Mouse (Mus musculus) heart, embryonic 15.5 days (tissue): ENCODE measurements around the gene Rnf11. TPM values are rescaled to one million over a fixed set of nuclear protein-coding genes. Genes with fewer than 3 reads are reported as not detected.

ENCODE experiments used
- ATAC-seq: fragments of 200-750 bp; cut with Nextera tagmentation; replicated peaks from 2 replicates; pipeline ENCODE4 v1.8.0; 2017; ENCODE audit warnings: low read depth, moderate TSS enrichment; ENCODE audit not compliant: insufficient number of reproducible peaks, insufficient read depth, low FRiP score
- H3K27ac ChIP-seq: fragments of 300-500 bp; sonication (generic); 2 replicates; pipeline ENCODE4 v1.5.1; 2015; ENCODE audit warnings: mild to moderate bottlenecking, inconsistent platforms
- H3K27me3 ChIP-seq: fragments of 300-500 bp; sonication (generic); 2 replicates; pipeline ENCODE4 v1.6.1; 2015; ENCODE audit warnings: inconsistent platforms
- H3K36me3 ChIP-seq: fragments of 300-500 bp; sonication (generic); 2 replicates; pipeline ENCODE4 v1.6.1; 2015; ENCODE audit warnings: mild to moderate bottlenecking, inconsistent platforms
- H3K4me1 ChIP-seq: fragments of 300-500 bp; sonication (generic); replicated peaks from 2 replicates; pipeline ENCODE4 v1.6.1; 2015; ENCODE audit warnings: inconsistent platforms
- H3K4me2 ChIP-seq: fragments of 300-500 bp; sonication (generic); 2 replicates; pipeline ENCODE4 v1.6.1; 2015; ENCODE audit warnings: inconsistent platforms, mild to moderate bottlenecking, moderate library complexity
- H3K4me3 ChIP-seq: fragments of 300-500 bp; sonication (generic); 2 replicates; pipeline ENCODE4 v1.5.1; 2015; ENCODE audit warnings: mild to moderate bottlenecking, inconsistent platforms
- H3K9ac ChIP-seq: fragments of 300-500 bp; sonication (generic); 2 replicates; pipeline ENCODE4 v1.6.1; 2015; ENCODE audit warnings: mild to moderate bottlenecking, inconsistent platforms
- H3K9me3 ChIP-seq: fragments of 300-500 bp; sonication (generic); replicated peaks from 2 replicates; pipeline ENCODE4 v1.6.1; 2016; ENCODE audit warnings: inconsistent platforms
- WGBS: fragments of 180-500 bp; shearing (Covaris S2); methylation state at CpG from one replicate; pipeline ENCODE4 v1.1.7; 2015; ENCODE audit warnings: mixed read lengths; 5-methylcytosine and 5-hydroxymethylcytosine counted together
- polyA plus RNA-seq: library from polyadenylated mRNA; unstranded; fragments of >200 nt; fragmentation: Nextera tagmentation; extraction: Ambion mirVana; gene quantifications from 2 replicates; pipeline ENCODE4 v1.2.1, GENCODE M21; 2015

Rnf11 gene
- polyA plus RNA-seq, 1 experiment from 2014 or later: 48.0 TPM

- Histone ChIP-seq H3K9me3 (no peaks in the 10 kb centered on the region), H3K4me1 (peaks cover 28% of the 10 kb centered on the region), H3K36me3 (no peaks in the 10 kb centered on the region), H3K4me3 (no peak overlapping the region), H3K9ac (no peak overlapping the region), H3K27me3 (no peaks in the 10 kb centered on the region), H3K4me2 (no peak overlapping the region), H3K27ac (peak overlapping the region; percentile 6; the same call in 1 of the 2 replicates)
- WGBS: 64% methylated on average over 16 of the region's 16 CpGs
- no peak for ATAC-seq
Measured at GRCm38 (mm10) chr4:109432668-109433375, 51.7 kb downstream of the Rnf11 start.

DNA sequence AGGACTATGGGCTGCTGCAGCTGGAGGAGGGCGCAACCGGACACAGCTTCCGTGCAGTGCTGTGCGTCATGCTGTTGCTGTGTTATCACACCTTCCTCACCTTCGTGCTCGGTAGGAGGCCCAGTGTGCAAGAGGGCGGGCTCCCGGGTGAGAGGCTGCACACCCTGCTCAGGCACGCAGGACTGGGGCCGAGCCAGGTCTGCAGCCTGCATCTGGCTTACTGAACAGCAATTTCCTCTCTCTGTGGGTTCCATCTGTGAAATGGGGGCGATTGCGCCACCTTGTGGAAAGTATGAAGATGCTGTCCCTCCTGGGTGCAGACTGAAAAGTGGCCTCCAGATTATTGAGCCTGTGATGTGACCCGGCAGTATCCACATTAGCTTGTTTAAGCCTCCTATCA lies 53.7 kb downstream of the Rnf11 start:
- 32% methylated on average over 13 of the region's 13 CpGs for WGBS

GRCm38 (mm10) chr4:109430250-109430649 lies 54.3 kb downstream of the Rnf11 start:
- Histone ChIP-seq H3K9me3 (no peaks in the 10 kb centered on the region), H3K36me3 (no peaks in the 10 kb centered on the region), H3K4me2 (no peak overlapping the region), H3K27me3 (no peaks in the 10 kb centered on the region), H3K27ac (no peak overlapping the region; the same call in 1 of the 2 replicates), H3K4me1 (peaks cover 28% of the 10 kb centered on the region), H3K4me3 (no peak overlapping the region), H3K9ac (no peak overlapping the region)
- ATAC-seq: no peak
- 89% methylated on average over 7 of the region's 7 CpGs for WGBS

More for the DNA sequence above, 53.7 kb downstream of the Rnf11 start:
- peaks cover 28% of the 10 kb centered on the region for H3K4me1 ChIP-seq
- H3K9ac ChIP-seq: no peak overlapping the region
- H3K4me2 ChIP-seq: no peak overlapping the region
- no peak overlapping the region for H3K4me3 ChIP-seq
- peak; percentile 34; the same call in 1 of the 2 replicates for ATAC-seq
- no peaks in the 10 kb centered on the region for H3K27me3 ChIP-seq
- no peak overlapping the region; the same call in 1 of the 2 replicates for H3K27ac ChIP-seq
- no peaks in the 10 kb centered on the region for H3K9me3 ChIP-seq
- no peaks in the 10 kb centered on the region for H3K36me3 ChIP-seq

DNA sequence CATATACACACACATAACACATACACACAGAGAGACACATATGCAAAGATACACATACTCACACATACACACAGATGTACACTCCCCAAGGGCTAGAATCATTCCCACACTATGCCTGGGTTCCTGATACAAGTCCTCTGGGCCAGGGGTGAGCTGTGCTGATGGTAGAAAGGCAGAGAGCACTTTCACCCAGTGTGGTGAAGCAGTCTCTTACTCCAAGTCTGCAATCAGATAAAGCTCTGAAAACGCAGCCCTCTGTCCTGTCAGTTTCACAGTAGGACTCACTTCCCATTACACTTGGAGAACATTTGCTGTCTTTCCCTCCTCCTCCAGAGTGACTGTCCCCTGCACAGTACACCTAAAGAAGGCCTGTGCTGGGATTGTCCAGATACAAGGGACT lies 57.5 kb downstream of the Rnf11 start:
- no peak overlapping the region for H3K9ac ChIP-seq
- ATAC-seq: no peak
- H3K4me2 ChIP-seq: no peak overlapping the region
- H3K36me3 ChIP-seq: no peaks in the 10 kb centered on the region
- no peak overlapping the region for H3K27ac ChIP-seq
- peaks cover 7% of the 10 kb centered on the region for H3K4me1 ChIP-seq
- no peaks in the 10 kb centered on the region for H3K9me3 ChIP-seq
- no peak overlapping the region for H3K4me3 ChIP-seq
- H3K27me3 ChIP-seq: no peaks in the 10 kb centered on the region
- 23% methylated on average over 1 of the region's 1 CpGs for WGBS

DNA sequence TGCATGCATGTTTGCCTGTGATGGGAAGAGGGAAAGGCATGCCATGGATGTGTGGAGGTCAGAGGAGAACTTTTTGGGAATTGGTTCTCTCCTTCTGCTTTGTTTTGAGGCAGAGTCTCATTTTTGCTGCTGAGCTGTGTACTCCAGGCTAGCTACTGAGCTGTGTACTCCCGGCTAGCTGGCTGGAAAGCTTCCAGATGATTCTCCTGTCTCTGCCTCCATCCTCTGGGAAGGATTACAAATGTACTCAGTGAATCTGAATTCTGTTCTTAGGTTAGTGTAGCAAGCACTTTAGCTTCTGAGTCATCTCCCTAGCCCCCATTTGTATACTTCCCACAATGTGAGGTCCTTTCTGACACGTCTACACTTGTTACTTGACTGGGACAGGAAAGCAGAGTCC lies 61.1 kb downstream of the Rnf11 start:
- WGBS: 63% methylated on average over 2 of the region's 2 CpGs
- ATAC-seq: no peak
- Histone ChIP-seq H3K36me3 (no peaks in the 10 kb centered on the region), H3K4me1 (0 out of 2 replicates have a peak, but pooled peaks cover 5% of the 10 kb centered on the region), H3K9me3 (no peaks in the 10 kb centered on the region), H3K27me3 (no peaks in the 10 kb centered on the region), H3K4me3 (no peak overlapping the region), H3K9ac (no peak overlapping the region), H3K4me2 (no peak overlapping the region), H3K27ac (no peak overlapping the region)

DNA sequence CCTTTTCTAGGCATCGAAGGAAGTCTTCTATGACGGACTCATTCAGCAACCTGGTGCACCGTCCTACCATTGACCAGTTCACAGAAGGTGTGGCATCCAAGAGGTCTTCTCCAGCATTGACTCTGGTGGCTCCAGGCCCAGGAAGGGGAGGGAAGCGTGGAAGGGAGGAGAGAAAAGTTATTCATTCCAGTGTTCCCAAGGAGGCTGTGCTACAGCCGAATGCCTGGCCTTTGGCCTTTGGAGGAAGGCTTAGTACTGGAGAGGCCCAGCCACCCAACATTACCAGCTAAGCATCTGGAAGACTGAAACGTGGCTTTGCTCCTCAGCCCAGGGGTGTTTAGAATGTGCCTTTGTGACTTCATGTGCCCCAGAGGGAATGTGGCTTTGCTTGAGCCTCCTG lies 62.1 kb downstream of the Rnf11 start:
- Histone ChIP-seq H3K27ac (no peak overlapping the region), H3K4me3 (no peak overlapping the region), H3K27me3 (no peaks in the 10 kb centered on the region), H3K9ac (no peak overlapping the region), H3K4me1 (0 out of 2 replicates have a peak, but pooled peaks cover 5% of the 10 kb centered on the region), H3K36me3 (no peaks in the 10 kb centered on the region), H3K4me2 (no peak overlapping the region), H3K9me3 (no peaks in the 10 kb centered on the region)
- WGBS: 77% methylated on average over 6 of the region's 6 CpGs
- ATAC-seq: no peak

DNA sequence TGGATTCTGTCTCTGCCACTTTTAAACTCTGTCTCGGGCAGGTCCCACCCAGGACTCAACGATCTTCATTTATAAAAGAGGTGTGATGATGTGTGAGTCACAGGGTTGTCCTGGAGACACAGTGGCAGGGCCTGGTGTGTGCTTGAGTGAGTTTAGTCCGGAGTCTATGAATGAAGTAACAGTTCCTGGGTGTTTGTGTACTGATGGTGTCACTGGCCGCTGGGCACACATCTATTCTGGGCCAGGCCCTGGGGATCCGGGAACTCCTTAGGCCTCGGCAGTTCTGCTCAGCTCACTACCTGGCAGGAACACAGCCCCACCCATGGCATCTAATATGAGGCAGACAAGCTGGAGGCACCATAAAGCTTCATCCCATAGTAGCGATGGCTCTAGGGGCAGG lies 62.9 kb downstream of the Rnf11 start:
- Histone ChIP-seq H3K27me3 (no peaks in the 10 kb centered on the region), H3K9ac (no peak overlapping the region), H3K36me3 (no peaks in the 10 kb centered on the region), H3K27ac (no peak overlapping the region), H3K9me3 (no peaks in the 10 kb centered on the region), H3K4me2 (no peak overlapping the region), H3K4me3 (no peak overlapping the region), H3K4me1 (0 out of 2 replicates have a peak, but pooled peaks cover 5% of the 10 kb centered on the region)
- 67% methylated on average over 7 of the region's 7 CpGs for WGBS
- ATAC-seq: no peak

DNA sequence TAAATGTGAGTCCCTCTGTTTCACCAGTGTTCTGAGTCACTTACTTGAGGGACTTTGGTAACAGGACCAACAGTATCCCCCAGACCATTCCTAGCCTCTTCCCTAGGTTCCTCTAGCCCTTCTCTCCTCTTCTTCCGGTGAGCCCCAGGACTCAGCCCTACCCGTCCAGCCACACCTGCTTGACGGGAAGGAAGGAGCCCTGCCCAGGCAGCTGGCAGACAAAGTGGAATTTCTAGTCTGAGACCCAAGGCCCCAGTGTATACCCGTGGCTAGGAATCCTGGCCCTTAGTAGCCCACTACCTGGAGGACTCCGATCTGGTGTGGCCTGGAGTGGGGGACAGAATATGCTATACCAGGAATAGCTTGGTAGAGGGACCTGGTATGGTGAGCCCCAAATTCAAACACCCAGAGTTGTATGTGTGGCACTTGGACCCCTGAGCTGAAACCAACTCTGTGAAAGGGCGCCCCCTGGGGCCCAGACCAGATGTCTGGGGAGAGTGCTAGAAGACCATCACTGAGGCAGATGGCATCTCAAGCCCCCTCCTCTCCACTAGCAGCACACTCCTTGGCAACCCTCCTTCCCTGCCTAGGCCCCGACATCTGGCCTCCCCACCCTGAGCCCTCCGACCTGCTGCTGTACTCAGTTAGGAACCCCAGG lies 64.3 kb downstream of the Rnf11 start:
- Histone ChIP-seq H3K9ac (no peak overlapping the region), H3K9me3 (no peaks in the 10 kb centered on the region), H3K27ac (no peak overlapping the region), H3K27me3 (no peaks in the 10 kb centered on the region), H3K4me2 (no peak overlapping the region), H3K36me3 (no peaks in the 10 kb centered on the region), H3K4me1 (0 out of 2 replicates have a peak, but pooled peaks cover 5% of the 10 kb centered on the region), H3K4me3 (no peak overlapping the region)
- no peak for ATAC-seq
- WGBS: 75% methylated on average over 8 of the region's 8 CpGs

GRCm38 (mm10) chr4:109419563-109419962 lies 65.0 kb downstream of the Rnf11 start:
- Histone ChIP-seq H3K4me3 (no peak overlapping the region), H3K36me3 (no peaks in the 10 kb centered on the region), H3K27ac (no peak overlapping the region), H3K9ac (no peak overlapping the region), H3K9me3 (no peaks in the 10 kb centered on the region), H3K4me1 (0 out of 2 replicates have a peak, but pooled peaks cover 5% of the 10 kb centered on the region), H3K4me2 (no peak overlapping the region), H3K27me3 (no peaks in the 10 kb centered on the region)
- ATAC-seq: no peak
- 84% methylated on average over 4 of the region's 4 CpGs for WGBS

DNA sequence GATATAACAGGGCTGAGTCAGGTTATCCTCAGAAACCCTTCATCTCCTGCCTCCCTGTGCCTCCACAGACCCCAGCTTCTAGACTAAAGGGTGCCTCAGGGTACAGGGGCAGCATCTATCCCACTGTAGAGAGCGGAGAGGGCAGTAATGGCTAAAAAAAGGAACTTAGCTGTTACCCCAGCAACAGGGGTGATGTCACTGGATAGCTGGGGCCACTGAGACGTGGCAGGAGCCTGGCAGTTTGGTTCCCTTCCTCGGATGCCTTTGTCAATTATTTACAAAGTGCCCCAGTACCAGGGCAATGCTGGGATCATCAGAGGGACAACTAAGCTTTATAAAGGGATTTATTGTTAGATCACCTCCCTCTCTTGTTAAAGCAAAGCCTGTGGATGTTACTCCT lies 65.5 kb downstream of the Rnf11 start:
- no peak overlapping the region for H3K27ac ChIP-seq
- H3K9me3 ChIP-seq: no peaks in the 10 kb centered on the region
- no peak for ATAC-seq
- H3K27me3 ChIP-seq: no peaks in the 10 kb centered on the region
- no peak overlapping the region for H3K4me2 ChIP-seq
- 0 out of 2 replicates have a peak, but pooled peaks cover 5% of the 10 kb centered on the region for H3K4me1 ChIP-seq
- H3K36me3 ChIP-seq: no peaks in the 10 kb centered on the region
- 21% methylated on average over 3 of the region's 3 CpGs for WGBS
- no peak overlapping the region for H3K4me3 ChIP-seq
- H3K9ac ChIP-seq: no peak overlapping the region

GRCm38 (mm10) chr4:109417998-109418397 lies 66.5 kb downstream of the Rnf11 start:
- H3K4me1 ChIP-seq: 0 out of 2 replicates have a peak, but pooled peaks cover 5% of the 10 kb centered on the region
- H3K4me3 ChIP-seq: no peak overlapping the region
- H3K9me3 ChIP-seq: no peaks in the 10 kb centered on the region
- no peak for ATAC-seq
- no peak overlapping the region for H3K4me2 ChIP-seq
- H3K27me3 ChIP-seq: no peaks in the 10 kb centered on the region
- no peak overlapping the region for H3K9ac ChIP-seq
- H3K27ac ChIP-seq: no peak overlapping the region
- WGBS: 82% methylated on average over 1 of the region's 1 CpGs
- no peaks in the 10 kb centered on the region for H3K36me3 ChIP-seq
